Mouse (Mus musculus) ovary, adult 2 months (tissue): ENCODE measurements around the gene Defb39. TPM values are rescaled to one million over a fixed set of nuclear protein-coding genes. Genes with fewer than 3 reads are reported as not detected.

Experiments used
- polyA plus RNA-seq: library from polyadenylated mRNA; depleted of rRNA; stranded (reverse); fragments of >200 nt; gene quantifications from 2 replicates; pipeline ENCODE4 v1.2.3, GENCODE M21; 2012; rRNA removed

Gene Defb39
- polyA plus RNA-seq, result not detected in 2 replicates

DNA sequence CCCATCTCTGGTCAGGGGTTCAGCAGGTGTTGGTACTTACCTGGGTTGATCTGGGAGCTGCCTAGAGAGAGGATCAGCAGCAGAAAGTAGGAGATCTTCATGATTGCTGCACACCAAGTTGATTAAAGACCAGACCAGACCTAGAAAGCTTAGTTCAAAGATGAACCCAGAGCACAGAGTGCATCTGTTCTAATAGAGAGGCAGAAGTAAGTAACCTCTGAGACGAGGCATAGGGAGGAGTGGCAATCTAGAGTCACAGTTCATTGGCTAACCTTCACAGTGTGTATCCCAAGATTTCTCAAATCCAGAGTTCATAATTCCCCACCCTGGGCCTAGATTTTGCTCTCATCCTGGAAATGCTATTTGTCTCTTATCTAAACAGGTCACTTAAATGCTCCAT lies at the start of gene Defb39:
TSS of gene Defb39 (minus strand) at position 101 of the 400 bp plus-strand sequence.

DNA sequence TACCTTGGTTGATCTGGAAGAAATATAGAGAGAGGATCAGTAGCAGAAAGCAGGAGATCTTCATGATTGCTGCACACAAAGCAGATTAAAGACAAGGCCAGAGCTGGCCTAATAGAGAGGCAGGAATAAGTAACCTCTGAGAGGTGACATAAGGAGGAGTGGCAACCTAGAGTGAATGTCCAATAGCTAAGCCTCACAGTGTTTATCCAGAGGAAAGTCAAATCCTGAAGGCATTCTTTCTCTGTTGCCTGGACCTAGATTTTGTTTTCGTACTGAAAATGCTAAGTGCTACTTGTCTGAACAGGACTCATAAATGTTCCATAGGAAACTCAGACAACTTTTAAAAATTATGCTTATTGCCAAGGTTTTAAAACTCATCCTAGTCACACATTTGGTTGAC lies 38.1 kb downstream of the Defb39 start, which contains the start of gene Defb38:
TSS of gene Defb38 (minus strand) at position 101 of the 400 bp plus-strand sequence.

Other genes with a start within 250 kb of the Defb39 start
- gene Defb40, start 86.6 kb downstream of the Defb39 start, polyA plus RNA-seq, result not detected in 2 replicates
- gene Defb37, start 73.8 kb downstream of the Defb39 start, polyA plus RNA-seq, result not detected in 2 replicates
- not detected in 2 replicates for gene Defb38, start 38.2 kb downstream of the Defb39 start, polyA plus RNA-seq
- gene Defb12, start 50.0 kb upstream of the Defb39 start, polyA plus RNA-seq, result not detected in 2 replicates
- gene Defb34, start 58.9 kb upstream of the Defb39 start, polyA plus RNA-seq, result not detected in 2 replicates
- gene Gm45826, start 76.0 kb upstream of the Defb39 start, polyA plus RNA-seq, result not detected in 2 replicates
- gene Defb14, start 129.5 kb upstream of the Defb39 start, polyA plus RNA-seq, result not detected in 2 replicates
- not detected in 2 replicates for gene Defb4, start 133.9 kb upstream of the Defb39 start, polyA plus RNA-seq
- gene Defb6, start 160.7 kb upstream of the Defb39 start, polyA plus RNA-seq, result not detected in 2 replicates
- gene Defb46, start 175.1 kb upstream of the Defb39 start, polyA plus RNA-seq, result not detected in 2 replicates
- not detected in 2 replicates for gene Defb5, start 182.8 kb upstream of the Defb39 start, polyA plus RNA-seq
- gene Defb3, start 228.6 kb upstream of the Defb39 start, polyA plus RNA-seq, result not detected in 2 replicates